Mouse (Mus musculus): ENCODE data around the gene Myoz2. TPM values are rescaled to one million over a fixed set of nuclear protein-coding genes. Genes with fewer than 3 reads are reported as not detected.

The Myoz2 gene
- polyA plus RNA-seq, 1 experiment from 2014 or later: not detected

DNA sequence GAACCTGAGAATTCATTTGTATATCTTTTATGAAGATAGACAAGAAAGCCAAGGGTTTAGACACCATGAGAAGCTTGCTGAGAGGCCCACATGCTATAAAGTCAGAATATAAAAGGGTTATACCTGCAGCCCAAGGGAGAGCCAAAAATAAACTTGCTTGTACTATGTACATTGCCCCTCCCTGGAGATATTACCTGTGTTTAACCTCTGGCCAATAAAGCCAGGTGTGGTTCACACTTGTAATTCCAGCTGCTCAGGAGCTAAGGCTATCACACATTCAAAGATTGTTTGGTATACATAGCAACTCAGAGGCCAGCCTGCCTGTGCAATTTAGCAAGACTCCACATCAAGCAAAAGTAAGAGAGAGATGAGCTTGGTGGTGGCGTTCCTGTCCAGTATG lies 24.0 kb upstream of the Myoz2 start:
- no peaks in the 10 kb centered on the region for H3K27me3 ChIP-seq
- no peaks in the 10 kb centered on the region for H3K36me3 ChIP-seq (ENCODE audit: poor library complexity, severe bottlenecking)
- no peak overlapping the region for H3K27ac ChIP-seq
- H3K9ac ChIP-seq: no peak overlapping the region
- WGBS: 90% methylated on average over 1 of the region's 1 CpGs
- H3K4me3 ChIP-seq: no peak overlapping the region
- no peak for ATAC-seq
- H3K4me1 ChIP-seq: 0 out of 2 replicates have a peak, but pooled peaks cover 5% of the 10 kb centered on the region
- H3K4me2 ChIP-seq: no peak overlapping the region
- no peaks in the 10 kb centered on the region for H3K9me3 ChIP-seq (replicated peaks)

DNA sequence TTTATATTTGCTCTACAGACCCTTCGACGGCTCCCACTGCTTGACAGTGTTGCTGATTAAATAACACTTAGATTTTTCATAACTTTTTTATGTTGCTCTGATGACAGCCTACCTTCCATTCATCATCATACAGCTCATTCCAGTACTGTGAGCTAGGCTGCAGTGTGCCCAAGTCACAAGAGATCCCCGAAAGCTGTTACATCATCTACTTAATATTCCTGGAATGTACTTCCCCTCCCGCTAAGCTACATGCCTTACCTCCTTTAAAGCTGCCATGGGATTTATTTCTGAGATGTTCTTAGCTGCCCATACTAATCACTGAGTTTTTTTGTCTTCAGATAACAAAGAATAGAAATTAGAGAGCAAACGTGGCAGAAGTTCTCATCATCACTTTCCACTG lies 19.4 kb upstream of the Myoz2 start:
- WGBS: 60% methylated on average over 5 of the region's 5 CpGs
- Histone ChIP-seq H3K36me3 (ENCODE audit: poor library complexity, severe bottlenecking) (no peaks in the 10 kb centered on the region), H3K27me3 (no peaks in the 10 kb centered on the region), H3K9me3 (replicated peaks) (peaks cover 4% of the 10 kb centered on the region; the same call in 1 of the 2 replicates), H3K4me3 (no peak overlapping the region), H3K4me2 (no peak overlapping the region), H3K27ac (no peak overlapping the region), H3K9ac (no peak overlapping the region), H3K4me1 (0 out of 2 replicates have a peak, but pooled peaks cover 5% of the 10 kb centered on the region)
- ATAC-seq: 0 out of 2 replicates have a peak, but pooled peaks have one; percentile 30

DNA sequence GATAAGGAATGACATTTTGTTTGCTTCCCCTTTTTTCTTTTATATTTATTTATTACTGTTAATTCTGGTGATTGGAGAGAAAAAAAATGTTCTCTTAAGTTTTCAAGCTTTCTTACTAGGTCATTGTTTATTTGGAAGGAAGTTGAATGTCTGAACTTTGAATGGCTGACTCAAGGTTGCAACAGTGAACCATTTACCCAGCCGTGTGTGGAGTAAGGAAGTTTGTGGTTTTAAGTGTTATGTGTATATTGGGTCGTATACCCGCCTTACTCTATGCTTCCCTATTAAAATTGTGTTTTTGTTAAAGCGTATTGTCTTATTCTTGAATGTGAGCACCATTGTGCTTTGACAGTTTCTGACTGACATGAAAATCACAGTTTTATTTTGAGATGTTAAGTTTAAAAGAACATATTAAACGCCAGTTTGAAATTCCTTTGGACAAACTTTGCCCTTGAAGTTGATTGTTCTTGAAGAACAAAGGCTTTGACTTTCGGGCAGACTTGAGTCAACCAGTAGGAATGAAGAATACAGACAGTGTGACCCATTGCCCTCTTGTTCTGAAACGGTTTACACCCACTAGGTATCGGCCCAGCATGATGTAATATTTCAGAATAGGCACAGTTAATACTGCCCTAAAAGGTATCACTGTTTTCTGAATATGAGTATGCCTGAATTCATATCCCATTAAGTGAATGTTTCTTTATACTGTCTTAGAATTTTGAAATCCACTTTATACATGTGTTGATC lies 18.6 kb upstream of the Myoz2 start:
- Histone ChIP-seq H3K4me2 (no peak overlapping the region), H3K27ac (no peak overlapping the region), H3K4me1 (0 out of 2 replicates have a peak, but pooled peaks cover 5% of the 10 kb centered on the region), H3K27me3 (no peaks in the 10 kb centered on the region), H3K9me3 (replicated peaks) (peaks cover 4% of the 10 kb centered on the region; the same call in 1 of the 2 replicates), H3K9ac (no peak overlapping the region), H3K4me3 (no peak overlapping the region), H3K36me3 (ENCODE audit: poor library complexity, severe bottlenecking) (no peaks in the 10 kb centered on the region)
- no peak for ATAC-seq
- WGBS: 78% methylated on average over 8 of the region's 8 CpGs

DNA sequence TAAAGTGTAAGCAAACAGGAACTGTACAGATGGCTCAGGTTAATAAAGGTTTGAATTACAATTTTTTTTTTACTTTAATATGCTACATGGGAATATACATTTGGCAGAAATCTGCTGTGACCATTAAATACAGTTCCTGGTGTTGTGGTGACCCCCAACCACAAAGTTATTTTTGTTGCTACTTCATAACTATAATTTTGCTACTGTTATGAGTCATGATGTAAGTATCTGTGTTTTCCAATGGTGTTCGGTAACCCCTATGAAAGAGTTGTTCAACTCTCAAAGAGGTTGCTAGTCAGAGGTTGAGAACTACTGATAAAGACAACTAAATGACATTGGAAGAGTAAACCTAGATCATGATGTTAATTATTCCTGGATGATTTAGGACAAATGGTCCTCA lies 7.5 kb upstream of the Myoz2 start:
- Histone ChIP-seq H3K4me3 (no peak overlapping the region), H3K9me3 (replicated peaks) (no peaks in the 10 kb centered on the region), H3K9ac (no peak overlapping the region), H3K4me1 (no peaks in the 10 kb centered on the region), H3K36me3 (ENCODE audit: poor library complexity, severe bottlenecking) (no peaks in the 10 kb centered on the region), H3K27ac (no peak overlapping the region), H3K27me3 (no peaks in the 10 kb centered on the region), H3K4me2 (no peak overlapping the region)
- 96% methylated on average over 1 of the region's 1 CpGs for WGBS
- ATAC-seq: no peak

DNA sequence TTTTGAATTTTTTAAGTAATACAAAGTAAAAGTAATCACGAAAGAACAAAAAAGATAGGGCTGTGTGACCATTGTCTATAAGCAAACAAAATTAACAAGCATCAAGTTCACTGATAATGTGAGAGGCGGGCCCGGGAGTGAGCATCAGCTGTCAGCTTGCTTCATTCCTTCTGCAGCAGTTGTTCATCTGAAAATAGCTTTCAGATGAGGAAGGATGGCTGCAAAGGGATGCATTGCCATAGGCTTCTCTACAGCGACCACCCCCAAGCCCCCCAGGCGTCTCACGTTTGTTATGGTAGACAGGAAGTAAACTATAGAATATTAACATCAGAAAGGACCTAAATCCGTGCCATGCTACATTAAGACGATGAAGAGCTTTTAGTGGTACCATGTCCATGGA lies 1.0 kb downstream of the Myoz2 start:
- H3K9ac ChIP-seq: no peak overlapping the region
- H3K27me3 ChIP-seq: no peaks in the 10 kb centered on the region
- no peak for ATAC-seq
- H3K4me1 ChIP-seq: no peaks in the 10 kb centered on the region
- H3K36me3 ChIP-seq (ENCODE audit: poor library complexity, severe bottlenecking): no peaks in the 10 kb centered on the region
- H3K4me3 ChIP-seq: no peak overlapping the region
- H3K4me2 ChIP-seq: no peak overlapping the region
- no peaks in the 10 kb centered on the region for H3K9me3 ChIP-seq (replicated peaks)
- 71% methylated on average over 8 of the region's 8 CpGs for WGBS
- H3K27ac ChIP-seq: no peak overlapping the region

DNA sequence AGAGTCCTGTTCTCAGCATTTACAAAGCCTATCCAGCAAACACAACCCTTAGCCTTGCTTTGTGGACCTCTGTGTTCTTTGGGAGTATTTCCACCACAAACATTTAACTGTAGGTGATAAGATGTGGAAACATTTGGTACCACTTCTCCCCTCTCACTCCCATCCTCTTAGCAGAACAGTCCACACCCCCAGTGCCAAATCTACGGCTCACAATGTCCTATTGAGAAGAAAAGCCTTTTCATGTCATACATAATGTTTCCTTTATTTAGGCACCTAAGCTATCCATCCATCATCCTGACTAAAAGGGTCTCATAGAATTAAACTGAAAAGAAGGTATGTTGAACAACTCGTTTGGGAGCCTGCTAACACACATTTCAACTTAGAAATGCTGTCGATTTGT lies 9.2 kb downstream of the Myoz2 start:
- no peak for ATAC-seq
- 37% methylated on average over 3 of the region's 3 CpGs for WGBS
- Histone ChIP-seq H3K4me2 (no peak overlapping the region), H3K4me1 (no peaks in the 10 kb centered on the region), H3K9me3 (replicated peaks) (no peaks in the 10 kb centered on the region), H3K27ac (no peak overlapping the region), H3K27me3 (no peaks in the 10 kb centered on the region), H3K9ac (no peak overlapping the region), H3K36me3 (ENCODE audit: poor library complexity, severe bottlenecking) (no peaks in the 10 kb centered on the region), H3K4me3 (no peak overlapping the region)

DNA sequence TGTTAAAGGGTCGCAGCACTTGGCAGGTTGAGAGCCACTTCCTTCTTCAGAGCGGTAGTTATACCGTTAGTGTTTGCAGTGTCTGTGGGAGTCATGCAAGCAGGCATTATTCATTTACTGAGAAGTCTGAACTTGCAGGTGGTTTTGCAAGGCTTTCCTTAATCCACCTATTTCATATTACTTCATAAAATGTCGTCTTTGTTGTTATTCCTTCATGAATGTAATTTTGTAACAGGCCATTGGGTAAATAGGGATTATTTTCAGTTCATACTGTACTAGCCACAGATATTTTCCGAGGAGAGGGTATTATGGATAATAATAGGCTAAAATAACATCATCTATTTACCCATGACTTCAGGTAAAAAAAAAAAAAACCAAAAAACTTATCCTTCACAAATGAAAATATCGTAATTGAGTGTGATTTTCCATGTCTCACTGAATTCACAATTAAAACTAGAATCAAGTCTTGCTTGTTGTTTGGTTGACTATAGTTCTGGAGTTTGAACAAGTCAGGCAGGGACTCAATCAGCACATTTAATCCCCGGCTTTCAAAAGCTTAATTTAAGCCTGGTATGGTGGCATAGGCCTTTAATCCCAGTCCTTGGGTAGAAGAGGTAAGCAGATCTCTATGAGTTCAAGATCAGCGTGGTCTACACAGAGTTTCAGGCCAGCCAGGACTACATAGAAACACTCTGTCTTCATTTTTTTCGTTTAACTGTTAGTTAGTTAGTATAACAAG lies 10.2 kb downstream of the Myoz2 start:
- Histone ChIP-seq H3K27ac (no peak overlapping the region), H3K36me3 (ENCODE audit: poor library complexity, severe bottlenecking) (no peaks in the 10 kb centered on the region), H3K4me2 (no peak overlapping the region), H3K27me3 (no peaks in the 10 kb centered on the region), H3K9me3 (replicated peaks) (no peaks in the 10 kb centered on the region), H3K4me1 (no peaks in the 10 kb centered on the region), H3K9ac (no peak overlapping the region), H3K4me3 (no peak overlapping the region)
- 87% methylated on average over 9 of the region's 9 CpGs for WGBS
- no peak for ATAC-seq

DNA sequence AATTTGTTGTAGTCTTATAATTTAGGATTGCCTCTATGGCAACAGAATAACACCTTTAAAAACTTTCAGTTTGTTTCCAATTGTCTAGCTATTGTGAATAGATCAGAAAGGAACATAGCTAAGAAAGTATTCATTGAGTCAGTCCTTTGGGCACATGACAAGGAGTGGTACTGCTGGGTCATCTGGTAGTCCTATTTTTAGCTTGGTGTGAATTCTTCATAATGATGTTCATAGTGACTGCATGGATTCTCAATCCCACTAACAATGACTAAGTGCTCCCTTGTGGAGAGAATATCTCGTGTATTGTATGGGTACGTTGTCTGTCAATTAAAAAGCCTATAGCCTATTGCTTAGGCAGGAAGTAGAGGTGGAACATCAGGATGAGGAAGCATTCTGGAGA lies 16.0 kb downstream of the Myoz2 start:
- Histone ChIP-seq H3K4me3 (no peak overlapping the region), H3K9me3 (replicated peaks) (no peaks in the 10 kb centered on the region), H3K4me1 (no peaks in the 10 kb centered on the region), H3K27me3 (no peaks in the 10 kb centered on the region), H3K36me3 (ENCODE audit: poor library complexity, severe bottlenecking) (no peaks in the 10 kb centered on the region), H3K4me2 (no peak overlapping the region), H3K9ac (no peak overlapping the region), H3K27ac (no peak overlapping the region)
- WGBS: 89% methylated on average over 2 of the region's 2 CpGs
- no peak for ATAC-seq

DNA sequence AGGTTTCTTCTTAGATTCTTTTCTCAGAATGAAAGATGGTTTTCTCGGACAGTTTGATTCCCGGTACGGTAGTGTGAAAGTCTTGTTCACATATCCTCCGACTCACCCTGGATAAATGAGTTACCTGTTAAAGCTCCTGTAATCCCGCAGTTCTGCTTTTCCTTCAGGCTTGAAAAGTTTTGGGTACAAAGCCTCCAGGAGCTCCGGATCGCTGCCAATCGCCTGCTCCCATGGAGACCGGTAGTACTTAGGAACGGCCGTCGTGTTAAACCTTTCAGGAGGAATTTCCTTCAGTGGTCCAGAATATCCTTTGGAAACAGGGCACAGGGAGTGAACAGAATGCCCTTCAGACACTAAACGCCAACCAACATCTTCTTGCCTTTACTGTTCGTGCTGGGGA lies 21.3 kb downstream of the Myoz2 start:
- H3K9me3 ChIP-seq (replicated peaks): no peaks in the 10 kb centered on the region
- WGBS: 88% methylated on average over 14 of the region's 14 CpGs
- H3K36me3 ChIP-seq (ENCODE audit: poor library complexity, severe bottlenecking): no peaks in the 10 kb centered on the region
- no peaks in the 10 kb centered on the region for H3K27me3 ChIP-seq
- no peak overlapping the region for H3K4me3 ChIP-seq
- no peak overlapping the region for H3K4me2 ChIP-seq
- H3K4me1 ChIP-seq: no peaks in the 10 kb centered on the region
- no peak overlapping the region for H3K27ac ChIP-seq
- H3K9ac ChIP-seq: no peak overlapping the region
- no peak for ATAC-seq

DNA sequence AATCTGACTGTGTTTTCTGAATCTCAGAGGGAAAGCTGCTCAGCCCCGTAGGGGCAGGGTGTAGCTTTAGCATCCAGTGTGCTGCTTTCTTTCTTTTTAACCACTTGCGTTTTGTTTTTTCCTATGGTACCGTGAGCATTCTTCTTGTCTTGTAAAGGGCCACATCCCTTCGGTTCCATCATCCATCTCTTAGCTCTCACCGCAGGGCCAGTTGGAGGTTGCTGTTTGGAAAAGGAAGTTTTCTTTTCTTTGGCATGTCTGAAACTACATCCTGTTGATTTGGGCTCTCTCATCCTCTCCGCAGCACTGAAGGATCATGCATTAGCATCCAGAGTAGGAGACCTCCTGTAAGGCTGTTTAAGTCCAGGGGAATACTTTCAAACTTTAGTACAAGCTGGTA lies 25.4 kb downstream of the Myoz2 start:
- no peaks in the 10 kb centered on the region for H3K4me1 ChIP-seq
- H3K36me3 ChIP-seq (ENCODE audit: poor library complexity, severe bottlenecking): no peaks in the 10 kb centered on the region
- no peak overlapping the region for H3K9ac ChIP-seq
- no peak for ATAC-seq
- no peak overlapping the region for H3K4me3 ChIP-seq
- no peaks in the 10 kb centered on the region for H3K9me3 ChIP-seq (replicated peaks)
- no peak overlapping the region for H3K4me2 ChIP-seq
- no peak overlapping the region for H3K27ac ChIP-seq
- H3K27me3 ChIP-seq: no peaks in the 10 kb centered on the region
- WGBS: 55% methylated on average over 6 of the region's 6 CpGs

DNA sequence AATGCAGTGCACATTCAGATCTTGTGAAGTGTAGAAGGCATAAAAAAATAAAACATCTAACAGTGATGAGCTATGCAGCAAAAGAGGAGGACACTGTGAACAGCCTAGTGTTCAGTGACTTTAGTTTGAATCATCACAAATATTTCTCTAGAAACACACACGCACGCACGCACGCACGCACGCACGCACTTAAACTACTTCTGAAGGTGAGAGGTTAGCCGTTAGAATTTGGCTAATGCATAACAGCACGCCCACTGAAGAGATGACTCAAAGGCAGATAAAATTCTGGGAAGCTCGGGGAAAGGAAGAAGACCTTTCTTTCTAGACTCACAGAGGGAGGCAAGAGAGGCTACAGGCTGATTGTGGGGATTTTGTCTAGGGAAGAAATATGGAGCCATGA lies 27.4 kb downstream of the Myoz2 start:
- no peak overlapping the region for H3K27ac ChIP-seq
- H3K4me1 ChIP-seq: no peaks in the 10 kb centered on the region
- H3K4me2 ChIP-seq: no peak overlapping the region
- H3K36me3 ChIP-seq (ENCODE audit: poor library complexity, severe bottlenecking): no peaks in the 10 kb centered on the region
- no peaks in the 10 kb centered on the region for H3K9me3 ChIP-seq (replicated peaks)
- no peak overlapping the region for H3K4me3 ChIP-seq
- H3K9ac ChIP-seq: no peak overlapping the region
- no peak for ATAC-seq
- no peaks in the 10 kb centered on the region for H3K27me3 ChIP-seq
- 89% methylated on average over 10 of the region's 10 CpGs for WGBS

DNA sequence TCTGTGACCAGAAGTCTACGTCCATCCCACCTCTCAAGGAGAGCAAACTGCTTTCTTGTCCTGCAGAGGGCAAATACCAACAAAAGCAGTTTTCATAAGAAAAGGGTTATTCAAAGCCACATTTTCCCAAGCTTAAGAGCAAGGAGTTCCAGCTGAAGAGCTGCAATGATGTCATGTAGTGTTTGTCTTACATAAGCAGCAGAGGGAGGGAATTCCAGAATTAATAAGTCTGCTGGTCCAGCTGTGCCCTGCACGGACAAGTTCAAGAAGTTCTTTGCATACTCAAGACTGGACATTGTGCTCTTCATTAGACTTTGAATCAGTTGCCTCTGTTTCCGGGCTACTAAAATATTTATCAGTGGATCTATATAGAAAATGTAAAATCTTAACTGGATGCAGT lies 33.8 kb downstream of the Myoz2 start:
- H3K9ac ChIP-seq: no peak overlapping the region
- H3K27ac ChIP-seq: no peak overlapping the region
- no peak overlapping the region for H3K4me2 ChIP-seq
- no peaks in the 10 kb centered on the region for H3K4me1 ChIP-seq
- ATAC-seq: no peak
- H3K36me3 ChIP-seq (ENCODE audit: poor library complexity, severe bottlenecking): no peaks in the 10 kb centered on the region
- H3K9me3 ChIP-seq (replicated peaks): 0 out of 2 replicates have a peak, but pooled peaks cover 4% of the 10 kb centered on the region
- WGBS: 55% methylated on average over 3 of the region's 3 CpGs
- H3K27me3 ChIP-seq: no peaks in the 10 kb centered on the region
- no peak overlapping the region for H3K4me3 ChIP-seq
